Mouse (Mus musculus) heart, adult 2 months (tissue): ENCODE measurements around the gene Des. TPM values are rescaled to one million over a fixed set of nuclear protein-coding genes. Genes with fewer than 3 reads are reported as not detected.

Experiments
- DNase-seq, 2 experiments: peaks; one replicate each; pipeline ENCODE4 v3.0.0; 2021
- H3K27ac ChIP-seq: fragments of 200-600 bp; 2 replicates; pipeline ENCODE4 v1.8.1; 2022
- H3K27me3 ChIP-seq: fragments of 200-500 bp; 2 replicates; pipeline ENCODE4 v1.6.1; 2012; ENCODE audit warnings: mild to moderate bottlenecking, low read length, inconsistent platforms, mixed read lengths; ENCODE audit not compliant: control insufficient read depth, insufficient read depth
- H3K36me3 ChIP-seq: fragments of 200-500 bp; 2 replicates; pipeline ENCODE4 v1.6.1; 2012; ENCODE audit warnings: low read length, inconsistent platforms; ENCODE audit not compliant: control insufficient read depth, insufficient read depth
- H3K4me1 ChIP-seq: fragments of 200-500 bp; 2 replicates; pipeline ENCODE4 v1.6.1; 2011; ENCODE audit warnings: low read length; ENCODE audit not compliant: control insufficient read depth, insufficient read depth
- H3K4me3 ChIP-seq: fragments of 200-600 bp; 2 replicates; pipeline ENCODE4 v1.8.1; 2022
- H3K79me2 ChIP-seq: fragments of 200-500 bp; replicated peaks from 2 replicates; pipeline ENCODE4 v1.6.1; 2012; ENCODE audit warnings: mild to moderate bottlenecking, inconsistent platforms, low read length, moderate library complexity, mixed read lengths; ENCODE audit not compliant: control insufficient read depth, insufficient read depth
- H3K9ac ChIP-seq: fragments of 200-500 bp; 2 replicates; pipeline ENCODE4 v1.6.1; 2012; ENCODE audit warnings: low read depth, mild to moderate bottlenecking, control low read depth, inconsistent platforms, low read length, mixed read lengths
- CTCF ChIP-seq: fragments of 200-600 bp; IDR thresholded peaks from 2 replicates; pipeline ENCODE4 v1.8.1; 2022; ENCODE audit warnings: antibody characterized with exemption, mild to moderate bottlenecking, moderate library complexity
- EP300 ChIP-seq: fragments of 200-500 bp; IDR thresholded peaks from 2 replicates; pipeline ENCODE4 v1.6.1; 2011; ENCODE audit warnings: low read depth, low read length, control low read depth; ENCODE audit not compliant: insufficient read depth
- POLR2A ChIP-seq: fragments of 200-500 bp; IDR thresholded peaks from 2 replicates; pipeline ENCODE4 v1.6.1; 2011; ENCODE audit warnings: mild to moderate bottlenecking, low read depth, low read length, control low read depth; ENCODE audit not compliant: insufficient read depth
- WGBS: fragments of 180-500 bp; shearing (Covaris S2); methylation state at CpG from one replicate; pipeline ENCODE4 v1.1.7; 2018; 5-methylcytosine and 5-hydroxymethylcytosine counted together
- intact Hi-C: fragments of 180-260 bp; cut with DNase I; formaldehyde crosslinking; loops from one replicate; pipeline ENCODE4 v1.15.1; 2025
- polyA plus RNA-seq: library from polyadenylated mRNA; depleted of rRNA; stranded (reverse); fragments of >200 nt; gene quantifications from 2 replicates; pipeline ENCODE4 v1.2.3, GENCODE M21; 2012
- total RNA-seq, 2 experiments: library from RNA; stranded (reverse); gene quantifications; 2 replicates each; pipeline ENCODE4 v1.2.3; 2021

Des gene
- total and polyA plus RNA-seq, 3 experiments, result 781 to 1,521 (median 1,224) TPM

- Histone ChIP-seq H3K9ac (peak overlapping the region; percentile 62), H3K4me3 (peak overlapping the region; percentile 49), H3K36me3 (no peaks in the 10 kb centered on the region), H3K79me2 (no peaks in the 10 kb centered on the region), H3K4me1 (peaks cover 2% of the 10 kb centered on the region; the same call in 1 of the 2 replicates), H3K27ac (peak overlapping the region; percentile 66), H3K27me3 (no peaks in the 10 kb centered on the region)
- no peak for DNase-seq
- TF ChIP-seq EP300, result no peak
- peak; percentile 28; the same call in 1 of the 2 replicates for TF ChIP-seq POLR2A
- no peak for TF ChIP-seq CTCF
- WGBS, result 12% methylated on average over 28 of the region's 28 CpGs
- intact Hi-C loops, result no loop called here
Observed at GRCm38 (mm10) chr1:75382356-75383071, 22.4 kb downstream of the Des start.

- Histone ChIP-seq H3K4me3 (no peak overlapping the region), H3K36me3 (no peaks in the 10 kb centered on the region), H3K9ac (no peak overlapping the region), H3K27me3 (no peaks in the 10 kb centered on the region), H3K79me2 (no peaks in the 10 kb centered on the region), H3K4me1 (peaks cover 2% of the 10 kb centered on the region; the same call in 1 of the 2 replicates), H3K27ac (no peak overlapping the region)
- TF ChIP-seq EP300 (no peak), CTCF (no peak), POLR2A (no peak)
- WGBS, result 80% methylated on average over 27 of the region's 27 CpGs
- intact Hi-C loops, result no loop called here
- no peak for DNase-seq
Observed at GRCm38 (mm10) chr1:75384470-75385141, 24.5 kb downstream of the Des start.

DNA sequence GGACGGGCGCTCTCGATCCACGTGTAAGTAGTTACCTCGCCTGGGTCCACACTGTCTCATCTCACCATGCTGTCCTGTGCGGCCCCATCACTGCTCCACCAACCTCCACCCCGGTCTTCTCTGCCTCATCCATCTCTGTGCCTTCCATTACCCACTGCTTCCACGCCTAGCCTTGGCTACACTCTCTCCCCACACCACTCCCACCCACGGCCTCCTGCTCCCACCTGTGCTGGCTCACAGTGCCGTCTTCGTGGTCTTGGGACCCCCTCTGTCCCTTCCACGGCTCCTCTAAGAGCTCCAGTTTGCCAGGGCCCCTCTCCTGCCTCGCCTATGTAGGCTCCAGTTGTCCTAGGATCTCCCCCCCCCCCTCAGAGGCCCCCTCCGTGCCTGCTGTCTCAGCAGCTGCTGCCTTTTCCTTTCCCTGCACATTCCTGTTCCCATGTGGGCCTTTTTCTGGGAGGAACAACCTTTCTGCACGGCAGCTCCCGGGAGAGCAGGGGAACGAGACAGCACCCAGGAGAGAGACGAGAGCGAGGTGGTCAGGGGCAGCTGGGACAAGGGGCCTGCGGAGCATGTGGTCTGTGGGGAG is 25.1 kb downstream of the Des start:
- H3K36me3 ChIP-seq, result no peaks in the 10 kb centered on the region
- DNase-seq, result no peak
- no peak overlapping the region for H3K4me3 ChIP-seq
- peaks cover 2% of the 10 kb centered on the region; the same call in 1 of the 2 replicates for H3K4me1 ChIP-seq
- H3K27me3 ChIP-seq, result no peaks in the 10 kb centered on the region
- TF ChIP-seq EP300 (no peak), POLR2A (no peak), CTCF (no peak)
- intact Hi-C loops, result no loop called here
- no peak overlapping the region for H3K9ac ChIP-seq
- WGBS, result 73% methylated on average over 20 of the region's 20 CpGs
- H3K27ac ChIP-seq, result no peak overlapping the region
- H3K79me2 ChIP-seq, result no peaks in the 10 kb centered on the region

DNA sequence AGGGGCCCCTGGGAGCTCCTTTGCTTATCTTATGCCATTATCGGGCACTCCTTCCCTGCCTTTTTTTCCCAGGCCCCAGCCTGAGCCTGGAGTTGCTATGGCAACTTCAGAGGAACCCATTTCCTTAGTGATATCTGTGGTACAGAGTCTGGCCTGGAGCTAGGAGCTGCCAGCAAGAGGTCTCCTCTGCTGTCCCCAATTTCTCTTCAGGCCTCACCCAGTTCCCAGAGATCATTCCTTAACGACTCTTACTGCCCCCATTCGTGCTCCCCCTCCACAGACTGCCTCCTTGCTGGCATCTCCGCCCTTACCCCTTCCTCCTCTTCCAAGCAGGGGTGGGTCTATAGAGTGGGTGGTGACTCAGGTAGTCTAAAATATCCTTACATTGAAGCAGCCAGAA is 26.0 kb downstream of the Des start:
- Histone ChIP-seq H3K4me1 (peaks cover 2% of the 10 kb centered on the region; the same call in 1 of the 2 replicates), H3K9ac (no peak overlapping the region), H3K4me3 (no peak overlapping the region), H3K27ac (no peak overlapping the region), H3K27me3 (no peaks in the 10 kb centered on the region), H3K79me2 (no peaks in the 10 kb centered on the region), H3K36me3 (no peaks in the 10 kb centered on the region)
- DNase-seq, result no peak
- WGBS, result 44% methylated on average over 4 of the region's 4 CpGs
- TF ChIP-seq EP300 (no peak), CTCF (no peak), POLR2A (no peak)
- intact Hi-C loops, result no loop called here

- DNase-seq, result peak in 1 of 2 experiments; percentile 60
- Histone ChIP-seq H3K79me2 (no peaks in the 10 kb centered on the region), H3K27ac (peak overlapping the region; percentile 26), H3K4me3 (no peak overlapping the region), H3K27me3 (no peaks in the 10 kb centered on the region), H3K36me3 (no peaks in the 10 kb centered on the region), H3K9ac (peak overlapping the region; percentile 16; the same call in 1 of the 2 replicates), H3K4me1 (peaks cover 2% of the 10 kb centered on the region; the same call in 1 of the 2 replicates)
- intact Hi-C loops, result no loop called here
- 32% methylated on average over 7 of the region's 7 CpGs for WGBS
- TF ChIP-seq CTCF (no peak), POLR2A (no peak), EP300 (no peak)
Observed at GRCm38 (mm10) chr1:75387469-75387928, 27.4 kb downstream of the Des start.
